Mouse (Mus musculus) macrophage (primary cell): ENCODE data around the gene Ifi27l2b. TPM values are rescaled to one million over a fixed set of nuclear protein-coding genes. Genes with fewer than 3 reads are reported as not detected.
"Not testable (repeated sequence)": the region's sequence is repeated elsewhere in the genome, so short reads cannot be mapped to it uniquely, and the experiment has no call there.

ENCODE experiments used
- H3K27ac ChIP-seq: fragments of 350-480 bp; formaldehyde crosslinking; 2 replicates; pipeline ENCODE4 v1.9.0; 2021
- H3K36me3 ChIP-seq: fragments of 350-480 bp; formaldehyde crosslinking; 2 replicates; pipeline ENCODE4 v1.9.0; 2021; ENCODE audit errors: inconsistent target
- H3K4me3 ChIP-seq: fragments of 350-480 bp; formaldehyde crosslinking; 2 replicates; pipeline ENCODE4 v1.9.0; 2021; ENCODE audit errors: inconsistent target
- H3K79me2 ChIP-seq: fragments of 350-480 bp; formaldehyde crosslinking; 2 replicates; pipeline ENCODE4 v1.9.0; 2021; ENCODE audit errors: inconsistent target
- WGBS: methylation state at CpG from one replicate; pipeline ENCODE4 v1.1.7; 2026; ENCODE audit warnings: inconsistent platforms; ENCODE audit not compliant: missing documents; 5-methylcytosine and 5-hydroxymethylcytosine counted together
- polyA plus RNA-seq: library from polyadenylated mRNA; stranded (reverse); fragments of 250-400 nt; gene quantifications from 3 replicates; pipeline ENCODE4 v1.2.4, GENCODE M21; 2018; ENCODE audit warnings: inconsistent platforms

Ifi27l2b gene
- polyA plus RNA-seq, 1 experiment from 2014 or later = not detected

- WGBS = 92% methylated on average over 1 of the region's 1 CpGs
- H3K27ac ChIP-seq = no peak overlapping the region
- H3K36me3 ChIP-seq = no peaks in the 10 kb centered on the region
- no peaks in the 10 kb centered on the region for H3K79me2 ChIP-seq
- H3K4me3 ChIP-seq = no peak overlapping the region
Observed at GRCm38 (mm10) chr12:103476779-103477389, 19.9 kb upstream of the Ifi27l2b start.

- 54% methylated on average over 2 of the region's 2 CpGs for WGBS
- H3K27ac ChIP-seq = no peak overlapping the region
- H3K36me3 ChIP-seq = no peaks in the 10 kb centered on the region
- no peak overlapping the region for H3K4me3 ChIP-seq
- H3K79me2 ChIP-seq = no peaks in the 10 kb centered on the region
Observed at GRCm38 (mm10) chr12:103474481-103474880, 17.5 kb upstream of the Ifi27l2b start.

GRCm38 (mm10) chr12:103456727-103457126, 296 bp downstream of the Ifi27l2b start:
- WGBS = no CpG with 5 or more reads among the region's 1 CpGs
- not testable (repeated sequence) for H3K36me3 ChIP-seq, H3K79me2 ChIP-seq, H3K4me3 ChIP-seq, H3K27ac ChIP-seq

- no peaks in the 10 kb centered on the region for H3K36me3 ChIP-seq
- no peak overlapping the region for H3K27ac ChIP-seq
- no peaks in the 10 kb centered on the region for H3K79me2 ChIP-seq
- no peak overlapping the region for H3K4me3 ChIP-seq
Observed at GRCm38 (mm10) chr12:103453361-103453760, 3.7 kb downstream of the Ifi27l2b start.

- Histone ChIP-seq H3K36me3 (no peaks in the 10 kb centered on the region), H3K4me3 (no peak overlapping the region), H3K27ac (no peak overlapping the region), H3K79me2 (peaks cover 26% of the 10 kb centered on the region)
- 68% methylated on average over 3 of the region's 3 CpGs for WGBS
Observed at GRCm38 (mm10) chr12:103445060-103445459, 12.0 kb downstream of the Ifi27l2b start.

GRCm38 (mm10) chr12:103444261-103444660, 12.8 kb downstream of the Ifi27l2b start:
- H3K79me2 ChIP-seq = peaks cover 26% of the 10 kb centered on the region
- H3K4me3 ChIP-seq, H3K27ac ChIP-seq, H3K36me3 ChIP-seq: not testable (repeated sequence)
- 68% methylated on average over 3 of the region's 7 CpGs for WGBS

GRCm38 (mm10) chr12:103443524-103443923, 13.5 kb downstream of the Ifi27l2b start, which contains the start of gene Ifi27l2a:
TSS of gene Ifi27l2a (minus strand) at chr12:103443680.
- Histone ChIP-seq H3K36me3 (no peaks in the 10 kb centered on the region), H3K4me3 (peak within 1 kb of the TSS; percentile 65), H3K27ac (peak within 1 kb of the TSS; percentile 55), H3K79me2 (peaks cover 26% of the 10 kb centered on the region)
- 33% methylated on average over 3 of the region's 3 CpGs for WGBS

- peak overlapping the region; percentile 4; the same call in 1 of the 2 replicates for H3K27ac ChIP-seq
- peaks cover 16% of the 10 kb centered on the region for H3K79me2 ChIP-seq
- no peak overlapping the region for H3K4me3 ChIP-seq
- WGBS = 100% methylated on average over 1 of the region's 1 CpGs
- H3K36me3 ChIP-seq = no peaks in the 10 kb centered on the region
Observed at GRCm38 (mm10) chr12:103437601-103438000, 19.4 kb downstream of the Ifi27l2b start.

GRCm38 (mm10) chr12:103434861-103435260, 22.2 kb downstream of the Ifi27l2b start:
- Histone ChIP-seq H3K79me2 (no peaks in the 10 kb centered on the region), H3K36me3 (no peaks in the 10 kb centered on the region), H3K27ac (peak overlapping the region; percentile 84), H3K4me3 (peak overlapping the region; percentile 21)

GRCm38 (mm10) chr12:103433986-103434731, 22.9 kb downstream of the Ifi27l2b start, which contains the start of gene Ifi27:
TSS of gene Ifi27 (plus strand) at chr12:103434211.
- peak within 1 kb of the TSS; percentile 21 for H3K4me3 ChIP-seq
- WGBS = 41% methylated on average over 8 of the region's 8 CpGs
- no peaks in the 10 kb centered on the region for H3K79me2 ChIP-seq
- peak within 1 kb of the TSS; percentile 84 for H3K27ac ChIP-seq
- H3K36me3 ChIP-seq = no peaks in the 10 kb centered on the region

- Histone ChIP-seq H3K4me3 (no peak overlapping the region), H3K27ac (peak overlapping the region; percentile 84), H3K79me2 (no peaks in the 10 kb centered on the region), H3K36me3 (no peaks in the 10 kb centered on the region)
- 90% methylated on average over 2 of the region's 2 CpGs for WGBS
Observed at GRCm38 (mm10) chr12:103433430-103433829, 23.6 kb downstream of the Ifi27l2b start.

GRCm38 (mm10) chr12:103426710-103427109, 30.3 kb downstream of the Ifi27l2b start:
- 84% methylated on average over 7 of the region's 7 CpGs for WGBS
- Histone ChIP-seq H3K4me3 (no peak overlapping the region), H3K27ac (no peak overlapping the region), H3K79me2 (peaks cover 39% of the 10 kb centered on the region), H3K36me3 (no peaks in the 10 kb centered on the region; the same call in 1 of the 2 replicates)

GRCm38 (mm10) chr12:103425729-103426470, 31.1 kb downstream of the Ifi27l2b start, which contains the start of gene Ddx24:
TSS of gene Ddx24 (minus strand) at chr12:103425830.
- Histone ChIP-seq H3K79me2 (peaks cover 47% of the 10 kb centered on the region), H3K4me3 (peak within 1 kb of the TSS; percentile 89), H3K27ac (peak within 1 kb of the TSS; percentile 43), H3K36me3 (no peaks in the 10 kb centered on the region; the same call in 1 of the 2 replicates)
- WGBS = under 1% methylated on average over 32 of the region's 33 CpGs

- H3K79me2 ChIP-seq = peaks cover 54% of the 10 kb centered on the region
- H3K36me3 ChIP-seq = peaks cover 5% of the 10 kb centered on the region
- peak overlapping the region; percentile 43 for H3K27ac ChIP-seq
- peak overlapping the region; percentile 89 for H3K4me3 ChIP-seq
- WGBS = 9% methylated on average over 33 of the region's 33 CpGs
Observed at GRCm38 (mm10) chr12:103425016-103425728, 31.9 kb downstream of the Ifi27l2b start.
